Mouse (Mus musculus): Measurements from ENCODE around the gene 1110017D15Rik. TPM values are rescaled to one million over a fixed set of nuclear protein-coding genes. Genes with fewer than 3 reads are reported as not detected.

The 1110017D15Rik gene
- polyA plus RNA-seq, 1 experiment from 2014 or later, result 2.0 TPM

GRCm38 (mm10) chr4:41477648-41478160, 39.4 kb downstream of the 1110017D15Rik start:
- Histone ChIP-seq H3K4me2 (replicated peaks; ENCODE audit: low read depth) (no peak overlapping the region), H3K9me3 (ENCODE audit: control insufficient read depth) (no peaks in the 10 kb centered on the region), H3K36me3 (ENCODE audit: control insufficient read depth, insufficient read depth) (peaks cover 24% of the 10 kb centered on the region), H3K4me3 (ENCODE audit: low read depth, low read length) (no peak overlapping the region), H3K27ac (ENCODE audit: low read depth, low read length) (no peak overlapping the region), H3K9ac (ENCODE audit: low read depth, low read length) (no peak overlapping the region), H3K27me3 (replicated peaks; ENCODE audit: control insufficient read depth, insufficient read depth, low read length) (no peaks in the 10 kb centered on the region), H3K4me1 (replicated peaks; ENCODE audit: control insufficient read depth, insufficient read depth, low read length) (no peaks in the 10 kb centered on the region)
- 86% methylated on average over 9 of the region's 9 CpGs for WGBS
- no peak for TF ChIP-seq CTCF (IDR thresholded peaks at IDR 0.05; ENCODE audit: low read depth)
- ATAC-seq, result no peak

- Histone ChIP-seq H3K4me3 (ENCODE audit: low read depth, low read length) (no peak overlapping the region), H3K36me3 (ENCODE audit: control insufficient read depth, insufficient read depth) (no peaks in the 10 kb centered on the region), H3K4me2 (replicated peaks; ENCODE audit: low read depth) (no peak overlapping the region), H3K9me3 (ENCODE audit: control insufficient read depth) (no peaks in the 10 kb centered on the region), H3K27me3 (replicated peaks; ENCODE audit: control insufficient read depth, insufficient read depth, low read length) (no peaks in the 10 kb centered on the region), H3K4me1 (replicated peaks; ENCODE audit: control insufficient read depth, insufficient read depth, low read length) (no peaks in the 10 kb centered on the region), H3K27ac (ENCODE audit: low read depth, low read length) (no peak overlapping the region), H3K9ac (ENCODE audit: low read depth, low read length) (no peak overlapping the region)
- no peak for ATAC-seq
- no peak for TF ChIP-seq CTCF (IDR thresholded peaks at IDR 0.05; ENCODE audit: low read depth)
- 96% methylated on average over 1 of the region's 1 CpGs for WGBS
These were observed 45.8 kb downstream of the 1110017D15Rik start for GRCm38 (mm10) chr4:41471384-41471689.

GRCm38 (mm10) chr4:41470684-41471383, 46.3 kb downstream of the 1110017D15Rik start:
- Histone ChIP-seq H3K27me3 (replicated peaks; ENCODE audit: control insufficient read depth, insufficient read depth, low read length) (no peaks in the 10 kb centered on the region), H3K36me3 (ENCODE audit: control insufficient read depth, insufficient read depth) (no peaks in the 10 kb centered on the region), H3K9ac (ENCODE audit: low read depth, low read length) (no peak overlapping the region), H3K4me3 (ENCODE audit: low read depth, low read length) (no peak overlapping the region), H3K4me1 (replicated peaks; ENCODE audit: control insufficient read depth, insufficient read depth, low read length) (no peaks in the 10 kb centered on the region), H3K9me3 (ENCODE audit: control insufficient read depth) (no peaks in the 10 kb centered on the region), H3K4me2 (replicated peaks; ENCODE audit: low read depth) (no peak overlapping the region), H3K27ac (ENCODE audit: low read depth, low read length) (no peak overlapping the region)
- 74% methylated on average over 5 of the region's 5 CpGs for WGBS
- no peak for ATAC-seq
- TF ChIP-seq CTCF (IDR thresholded peaks at IDR 0.05; ENCODE audit: low read depth), result no peak

- Histone ChIP-seq H3K4me1 (replicated peaks; ENCODE audit: control insufficient read depth, insufficient read depth, low read length) (no peaks in the 10 kb centered on the region), H3K9me3 (ENCODE audit: control insufficient read depth) (no peaks in the 10 kb centered on the region), H3K4me2 (replicated peaks; ENCODE audit: low read depth) (no peak overlapping the region), H3K27ac (ENCODE audit: low read depth, low read length) (no peak overlapping the region), H3K4me3 (ENCODE audit: low read depth, low read length) (no peak overlapping the region), H3K9ac (ENCODE audit: low read depth, low read length) (no peak overlapping the region), H3K36me3 (ENCODE audit: control insufficient read depth, insufficient read depth) (no peaks in the 10 kb centered on the region), H3K27me3 (replicated peaks; ENCODE audit: control insufficient read depth, insufficient read depth, low read length) (no peaks in the 10 kb centered on the region)
- no peak for ATAC-seq
- WGBS, result 64% methylated on average over 7 of the region's 7 CpGs
- TF ChIP-seq CTCF (IDR thresholded peaks at IDR 0.05; ENCODE audit: low read depth), result no peak
These were observed 47.0 kb downstream of the 1110017D15Rik start for GRCm38 (mm10) chr4:41470051-41470683.

GRCm38 (mm10) chr4:41469199-41469598, 47.9 kb downstream of the 1110017D15Rik start:
- no peak for TF ChIP-seq CTCF (IDR thresholded peaks at IDR 0.05; ENCODE audit: low read depth)
- ATAC-seq, result no peak
- H3K4me3 ChIP-seq (ENCODE audit: low read depth, low read length), result no peak overlapping the region
- H3K9me3 ChIP-seq (ENCODE audit: control insufficient read depth), result no peaks in the 10 kb centered on the region
- no peaks in the 10 kb centered on the region for H3K36me3 ChIP-seq (ENCODE audit: control insufficient read depth, insufficient read depth)
- no peak overlapping the region for H3K9ac ChIP-seq (ENCODE audit: low read depth, low read length)
- no peak overlapping the region for H3K4me2 ChIP-seq (replicated peaks; ENCODE audit: low read depth)
- H3K4me1 ChIP-seq (replicated peaks; ENCODE audit: control insufficient read depth, insufficient read depth, low read length), result no peaks in the 10 kb centered on the region
- H3K27me3 ChIP-seq (replicated peaks; ENCODE audit: control insufficient read depth, insufficient read depth, low read length), result no peaks in the 10 kb centered on the region
- no peak overlapping the region for H3K27ac ChIP-seq (ENCODE audit: low read depth, low read length)
- WGBS, result 86% methylated on average over 10 of the region's 10 CpGs

- Histone ChIP-seq H3K4me2 (replicated peaks; ENCODE audit: low read depth) (no peak overlapping the region; the same call in 1 of the 2 replicates), H3K9ac (ENCODE audit: low read depth, low read length) (no peak overlapping the region), H3K27me3 (replicated peaks; ENCODE audit: control insufficient read depth, insufficient read depth, low read length) (no peaks in the 10 kb centered on the region), H3K4me3 (ENCODE audit: low read depth, low read length) (no peak overlapping the region), H3K9me3 (ENCODE audit: control insufficient read depth) (no peaks in the 10 kb centered on the region), H3K4me1 (replicated peaks; ENCODE audit: control insufficient read depth, insufficient read depth, low read length) (no peaks in the 10 kb centered on the region), H3K36me3 (ENCODE audit: control insufficient read depth, insufficient read depth) (no peaks in the 10 kb centered on the region), H3K27ac (ENCODE audit: low read depth, low read length) (no peak overlapping the region)
- TF ChIP-seq CTCF (IDR thresholded peaks at IDR 0.05; ENCODE audit: low read depth), result peak; percentile 82
- ATAC-seq, result no peak
- 56% methylated on average over 17 of the region's 17 CpGs for WGBS
These were observed 48.6 kb downstream of the 1110017D15Rik start for GRCm38 (mm10) chr4:41468396-41469080.
